Mouse (Mus musculus): Measurements from ENCODE around the gene Igf2bp3. TPM values are rescaled to one million over a fixed set of nuclear protein-coding genes. Genes with fewer than 3 reads are reported as not detected.

Igf2bp3 gene
- polyA plus RNA-seq, 1 experiment from 2014 or later = 33.5 TPM

DNA sequence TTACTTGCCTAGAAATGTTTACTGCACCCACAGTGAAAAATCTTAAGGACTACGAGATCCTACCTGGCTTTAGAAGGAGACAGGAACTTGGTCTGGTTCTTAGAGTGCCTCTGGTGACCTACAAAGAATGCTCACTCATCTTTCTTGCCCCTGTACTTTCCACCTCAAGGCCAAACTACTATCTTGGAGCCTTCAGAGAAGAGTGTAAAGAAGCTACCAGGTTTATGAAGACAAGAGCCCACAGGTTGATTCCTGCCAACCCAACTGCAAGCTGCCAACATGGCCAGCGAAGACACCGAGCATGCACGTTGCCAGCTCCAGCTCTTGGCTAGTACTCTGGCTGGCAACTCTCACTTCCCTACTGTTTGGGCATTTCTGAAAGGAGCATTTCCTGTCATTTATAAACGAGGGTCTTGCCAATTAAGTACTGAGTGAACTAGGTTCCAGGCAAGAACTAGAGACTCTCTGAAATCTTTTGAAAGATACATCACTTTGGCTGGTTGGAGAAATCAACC is 117.1 kb downstream of the Igf2bp3 start:
- H3K27ac ChIP-seq (ENCODE audit: low read length) = peak overlapping the region; percentile 88
- no peaks in the 10 kb centered on the region for H3K27me3 ChIP-seq (ENCODE audit: control insufficient read depth, insufficient read depth, low read length)
- H3K4me2 ChIP-seq (ENCODE audit: low read depth, low read length) = peak overlapping the region; percentile 55
- ATAC-seq (replicated peaks; ENCODE audit: extremely low read depth, insufficient read depth, low FRiP score) = no peak
- 64% methylated on average over 5 of the region's 5 CpGs for WGBS
- H3K4me1 ChIP-seq (ENCODE audit: control insufficient read depth, insufficient read depth, low read length) = peaks cover 49% of the 10 kb centered on the region
- peaks cover 10% of the 10 kb centered on the region for H3K36me3 ChIP-seq (ENCODE audit: control insufficient read depth, insufficient read depth)
- H3K9me3 ChIP-seq (replicated peaks; ENCODE audit: control insufficient read depth, low read length) = no peaks in the 10 kb centered on the region
- 0 out of 2 replicates have a peak overlapping the region, but pooled peaks have one; percentile 1 for H3K9ac ChIP-seq (ENCODE audit: low read length)
- no peak overlapping the region for H3K4me3 ChIP-seq (ENCODE audit: low read length)

DNA sequence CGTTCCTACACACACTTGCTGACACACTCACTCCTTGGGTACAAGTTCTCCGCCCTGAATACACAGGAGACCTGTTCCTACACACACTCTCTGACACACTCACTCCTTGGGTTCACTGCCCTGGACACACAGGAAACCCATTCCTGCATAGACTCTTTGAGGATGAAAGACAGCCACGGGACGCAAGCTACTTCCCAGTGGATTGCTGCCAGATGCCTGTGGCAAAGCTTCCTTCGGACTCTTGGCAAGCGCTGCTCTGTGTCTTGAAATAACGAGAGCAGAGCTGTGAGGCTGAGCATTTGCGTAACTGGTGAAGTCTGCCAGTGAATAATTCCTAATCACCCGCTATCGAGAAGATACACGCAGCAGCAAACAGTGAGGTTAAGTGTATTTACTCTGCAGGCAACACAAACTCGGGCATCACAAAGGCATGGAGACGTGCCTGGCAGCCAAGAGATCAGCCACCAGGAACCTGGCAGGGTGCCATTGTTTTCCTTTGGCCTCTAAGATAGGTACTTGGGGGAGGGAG is 117.8 kb downstream of the Igf2bp3 start:
- ATAC-seq (replicated peaks; ENCODE audit: extremely low read depth, insufficient read depth, low FRiP score) = peak; percentile 84
- no peaks in the 10 kb centered on the region for H3K27me3 ChIP-seq (ENCODE audit: control insufficient read depth, insufficient read depth, low read length)
- 20% methylated on average over 13 of the region's 13 CpGs for WGBS
- H3K4me2 ChIP-seq (ENCODE audit: low read depth, low read length) = peak overlapping the region; percentile 55
- peak overlapping the region; percentile 88 for H3K27ac ChIP-seq (ENCODE audit: low read length)
- 0 out of 2 replicates have a peak overlapping the region, but pooled peaks have one; percentile 30 for H3K9ac ChIP-seq (ENCODE audit: low read length)
- H3K4me1 ChIP-seq (ENCODE audit: control insufficient read depth, insufficient read depth, low read length) = peaks cover 49% of the 10 kb centered on the region
- no peaks in the 10 kb centered on the region for H3K9me3 ChIP-seq (replicated peaks; ENCODE audit: control insufficient read depth, low read length)
- H3K36me3 ChIP-seq (ENCODE audit: control insufficient read depth, insufficient read depth) = peaks cover 14% of the 10 kb centered on the region
- H3K4me3 ChIP-seq (ENCODE audit: low read length) = peak overlapping the region; percentile 24

DNA sequence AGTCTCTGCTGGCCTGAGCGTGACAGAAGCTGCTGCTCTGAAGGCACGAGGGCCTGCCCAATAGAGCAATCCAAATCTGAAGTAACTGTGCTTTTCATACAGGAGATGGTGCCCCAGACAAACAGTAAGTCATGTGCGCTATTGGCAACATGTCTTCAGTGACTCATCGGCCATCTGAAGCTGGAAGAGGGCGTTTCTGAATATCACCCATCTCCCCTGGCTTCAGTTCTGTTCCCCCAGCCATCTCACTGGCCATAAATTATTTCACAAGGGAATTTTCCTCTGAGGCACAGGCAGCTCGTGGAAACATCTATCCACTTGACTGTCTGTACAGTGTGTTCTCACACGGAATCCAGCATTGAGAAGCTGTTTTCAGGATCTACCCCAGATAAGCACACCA is 118.3 kb downstream of the Igf2bp3 start:
- no peaks in the 10 kb centered on the region for H3K9me3 ChIP-seq (replicated peaks; ENCODE audit: control insufficient read depth, low read length)
- peak overlapping the region; percentile 55 for H3K4me2 ChIP-seq (ENCODE audit: low read depth, low read length)
- peaks cover 19% of the 10 kb centered on the region for H3K36me3 ChIP-seq (ENCODE audit: control insufficient read depth, insufficient read depth)
- peak overlapping the region; percentile 88 for H3K27ac ChIP-seq (ENCODE audit: low read length)
- peaks cover 48% of the 10 kb centered on the region for H3K4me1 ChIP-seq (ENCODE audit: control insufficient read depth, insufficient read depth, low read length)
- 44% methylated on average over 7 of the region's 7 CpGs for WGBS
- 0 out of 2 replicates have a peak overlapping the region, but pooled peaks have one; percentile 30 for H3K9ac ChIP-seq (ENCODE audit: low read length)
- no peak overlapping the region for H3K4me3 ChIP-seq (ENCODE audit: low read length)
- no peaks in the 10 kb centered on the region for H3K27me3 ChIP-seq (ENCODE audit: control insufficient read depth, insufficient read depth, low read length)
- ATAC-seq (replicated peaks; ENCODE audit: extremely low read depth, insufficient read depth, low FRiP score) = 0 out of 2 replicates have a peak, but pooled peaks have one; percentile 21

- H3K4me2 ChIP-seq (ENCODE audit: low read depth, low read length) = no peak overlapping the region
- no peaks in the 10 kb centered on the region for H3K9me3 ChIP-seq (replicated peaks; ENCODE audit: control insufficient read depth, low read length)
- no peak overlapping the region for H3K27ac ChIP-seq (ENCODE audit: low read length)
- 82% methylated on average over 10 of the region's 10 CpGs for WGBS
- no peak overlapping the region for H3K9ac ChIP-seq (ENCODE audit: low read length)
- ATAC-seq (replicated peaks; ENCODE audit: extremely low read depth, insufficient read depth, low FRiP score) = no peak
- H3K4me3 ChIP-seq (ENCODE audit: low read length) = no peak overlapping the region
- no peaks in the 10 kb centered on the region for H3K27me3 ChIP-seq (ENCODE audit: control insufficient read depth, insufficient read depth, low read length)
- H3K36me3 ChIP-seq (ENCODE audit: control insufficient read depth, insufficient read depth) = peaks cover 29% of the 10 kb centered on the region
- peaks cover 34% of the 10 kb centered on the region for H3K4me1 ChIP-seq (ENCODE audit: control insufficient read depth, insufficient read depth, low read length)
Measured at GRCm38 (mm10) chr6:49094968-49095367, 119.8 kb downstream of the Igf2bp3 start.

DNA sequence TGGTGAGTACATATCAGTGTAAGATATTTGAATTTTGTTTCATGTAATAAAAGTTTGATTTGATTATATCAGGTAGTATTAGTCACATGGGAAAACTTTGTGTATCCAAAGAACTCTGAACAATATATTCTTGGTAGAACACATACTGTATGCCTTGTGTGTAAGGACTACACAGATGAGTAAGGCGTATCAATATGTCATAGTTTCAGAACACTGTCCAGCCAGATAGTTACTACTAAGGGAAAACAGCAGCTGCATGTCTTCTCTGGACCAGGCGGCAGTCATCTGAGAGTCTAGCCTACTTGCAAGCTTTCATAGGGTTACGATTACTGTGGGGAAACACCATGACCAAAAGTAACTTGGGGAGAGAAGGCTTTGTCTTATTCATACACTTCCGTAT is 131.7 kb downstream of the Igf2bp3 start:
- no peaks in the 10 kb centered on the region for H3K4me1 ChIP-seq (ENCODE audit: control insufficient read depth, insufficient read depth, low read length)
- H3K9me3 ChIP-seq (replicated peaks; ENCODE audit: control insufficient read depth, low read length) = no peaks in the 10 kb centered on the region
- H3K4me3 ChIP-seq (ENCODE audit: low read length) = no peak overlapping the region
- 93% methylated on average over 4 of the region's 4 CpGs for WGBS
- ATAC-seq (replicated peaks; ENCODE audit: extremely low read depth, insufficient read depth, low FRiP score) = no peak
- H3K27ac ChIP-seq (ENCODE audit: low read length) = no peak overlapping the region
- H3K4me2 ChIP-seq (ENCODE audit: low read depth, low read length) = no peak overlapping the region
- no peaks in the 10 kb centered on the region for H3K27me3 ChIP-seq (ENCODE audit: control insufficient read depth, insufficient read depth, low read length)
- peaks cover 32% of the 10 kb centered on the region for H3K36me3 ChIP-seq (ENCODE audit: control insufficient read depth, insufficient read depth)
- H3K9ac ChIP-seq (ENCODE audit: low read length) = no peak overlapping the region

GRCm38 (mm10) chr6:49079313-49079712 is 135.4 kb downstream of the Igf2bp3 start:
- ATAC-seq (replicated peaks; ENCODE audit: extremely low read depth, insufficient read depth, low FRiP score) = no peak
- Histone ChIP-seq H3K36me3 (ENCODE audit: control insufficient read depth, insufficient read depth) (peaks cover 13% of the 10 kb centered on the region), H3K4me2 (ENCODE audit: low read depth, low read length) (no peak overlapping the region), H3K4me1 (ENCODE audit: control insufficient read depth, insufficient read depth, low read length) (peaks cover 8% of the 10 kb centered on the region), H3K27me3 (ENCODE audit: control insufficient read depth, insufficient read depth, low read length) (no peaks in the 10 kb centered on the region), H3K9me3 (replicated peaks; ENCODE audit: control insufficient read depth, low read length) (no peaks in the 10 kb centered on the region), H3K4me3 (ENCODE audit: low read length) (no peak overlapping the region), H3K9ac (ENCODE audit: low read length) (no peak overlapping the region), H3K27ac (ENCODE audit: low read length) (no peak overlapping the region)
- WGBS = 90% methylated on average over 1 of the region's 1 CpGs

- H3K27ac ChIP-seq (ENCODE audit: low read length) = no peak overlapping the region
- no peak overlapping the region for H3K4me2 ChIP-seq (ENCODE audit: low read depth, low read length)
- WGBS = 80% methylated on average over 2 of the region's 2 CpGs
- no peaks in the 10 kb centered on the region for H3K9me3 ChIP-seq (replicated peaks; ENCODE audit: control insufficient read depth, low read length)
- no peak overlapping the region for H3K4me3 ChIP-seq (ENCODE audit: low read length)
- H3K9ac ChIP-seq (ENCODE audit: low read length) = no peak overlapping the region
- H3K36me3 ChIP-seq (ENCODE audit: control insufficient read depth, insufficient read depth) = no peaks in the 10 kb centered on the region
- H3K4me1 ChIP-seq (ENCODE audit: control insufficient read depth, insufficient read depth, low read length) = peaks cover 10% of the 10 kb centered on the region
- no peak for ATAC-seq (replicated peaks; ENCODE audit: extremely low read depth, insufficient read depth, low FRiP score)
- no peaks in the 10 kb centered on the region for H3K27me3 ChIP-seq (ENCODE audit: control insufficient read depth, insufficient read depth, low read length)
Measured at GRCm38 (mm10) chr6:49077894-49078293, 136.9 kb downstream of the Igf2bp3 start.

DNA sequence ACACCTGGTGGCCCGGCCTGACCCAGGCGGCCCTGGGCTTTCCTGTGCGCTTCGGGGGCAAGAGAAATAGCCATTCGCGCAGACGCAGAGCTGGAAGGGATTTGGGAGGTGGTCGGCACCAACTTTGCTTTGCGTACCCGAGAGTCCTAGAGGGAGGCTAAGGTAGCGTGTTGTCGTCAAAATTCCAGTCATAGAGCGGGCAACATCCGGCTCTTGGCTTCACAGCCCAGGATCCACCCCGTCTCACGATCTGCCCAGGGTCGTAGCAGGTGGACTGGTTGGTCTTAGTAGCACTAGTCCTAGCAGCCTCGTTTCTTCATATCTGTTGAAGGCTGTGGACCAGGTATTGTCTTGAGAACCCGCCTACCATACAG is 140.7 kb downstream of the Igf2bp3 start:
- 2% methylated on average over 19 of the region's 19 CpGs for WGBS
- H3K36me3 ChIP-seq (ENCODE audit: control insufficient read depth, insufficient read depth) = no peaks in the 10 kb centered on the region
- ATAC-seq (replicated peaks; ENCODE audit: extremely low read depth, insufficient read depth, low FRiP score) = peak; percentile 37; the same call in 1 of the 2 replicates
- H3K4me3 ChIP-seq (ENCODE audit: low read length) = peak overlapping the region; percentile 88
- H3K4me1 ChIP-seq (ENCODE audit: control insufficient read depth, insufficient read depth, low read length) = peaks cover 10% of the 10 kb centered on the region
- peak overlapping the region; percentile 80 for H3K27ac ChIP-seq (ENCODE audit: low read length)
- H3K4me2 ChIP-seq (ENCODE audit: low read depth, low read length) = peak overlapping the region; percentile 87
- no peaks in the 10 kb centered on the region for H3K27me3 ChIP-seq (ENCODE audit: control insufficient read depth, insufficient read depth, low read length)
- H3K9me3 ChIP-seq (replicated peaks; ENCODE audit: control insufficient read depth, low read length) = no peaks in the 10 kb centered on the region
- H3K9ac ChIP-seq (ENCODE audit: low read length) = peak overlapping the region; percentile 92

DNA sequence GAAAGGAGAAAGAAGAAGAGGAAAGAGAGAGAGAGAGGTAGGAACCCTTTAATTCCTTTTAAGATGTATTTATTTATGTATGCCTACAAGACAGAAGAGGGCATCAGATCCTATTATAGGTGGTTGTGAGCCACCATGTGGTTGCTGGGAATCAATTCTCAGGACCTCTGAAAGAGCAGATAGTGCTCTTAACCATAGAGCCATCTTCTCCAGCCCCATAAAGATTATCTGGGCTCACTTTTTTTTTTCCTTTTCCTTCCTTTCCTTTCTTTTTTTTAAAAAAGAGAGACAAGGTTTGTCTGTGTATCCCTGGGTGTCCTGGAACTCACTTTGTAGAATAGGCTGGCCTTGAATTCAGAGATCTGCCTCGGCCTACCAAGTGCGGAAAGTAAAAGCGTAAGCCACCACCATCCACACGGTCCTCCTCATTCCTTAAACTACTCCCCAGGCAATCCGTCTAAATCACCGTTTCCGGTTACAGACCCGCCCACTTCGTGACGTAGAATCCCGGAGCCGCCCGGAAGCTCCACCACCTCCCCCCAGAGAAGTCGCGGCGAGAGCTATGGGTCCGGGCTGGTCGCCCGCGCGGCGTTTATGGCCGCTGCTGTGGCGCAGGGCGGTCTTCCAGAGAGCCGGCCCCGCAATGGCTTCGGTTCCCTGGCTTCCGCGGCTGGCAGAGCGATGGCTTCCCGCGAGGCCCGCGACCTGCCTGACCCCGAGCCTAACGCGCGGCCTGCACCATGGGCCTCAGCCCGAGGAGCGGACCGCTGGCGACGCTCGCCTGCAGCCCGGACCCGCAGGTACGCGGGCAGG is 141.2 kb downstream of the Igf2bp3 start, which contains the start of gene Malsu1:
Malsu1 (plus strand) TSS at position 492 of the 813 bp plus-strand sequence.
- Histone ChIP-seq H3K9ac (ENCODE audit: low read length) (peak within 1 kb of the TSS; percentile 92), H3K4me1 (ENCODE audit: control insufficient read depth, insufficient read depth, low read length) (peaks cover 10% of the 10 kb centered on the region), H3K9me3 (replicated peaks; ENCODE audit: control insufficient read depth, low read length) (no peaks in the 10 kb centered on the region), H3K27me3 (ENCODE audit: control insufficient read depth, insufficient read depth, low read length) (no peaks in the 10 kb centered on the region), H3K4me3 (ENCODE audit: low read length) (peak within 1 kb of the TSS; percentile 88), H3K27ac (ENCODE audit: low read length) (peak within 1 kb of the TSS; percentile 80), H3K4me2 (ENCODE audit: low read depth, low read length) (peak within 1 kb of the TSS; percentile 87), H3K36me3 (ENCODE audit: control insufficient read depth, insufficient read depth) (no peaks in the 10 kb centered on the region)
- WGBS = under 1% methylated on average over 49 of the region's 49 CpGs
- peak; percentile 97 for ATAC-seq (replicated peaks; ENCODE audit: extremely low read depth, insufficient read depth, low FRiP score)
